Mouse (Mus musculus) MEL (cell line): ENCODE data around the gene Gm10318.

Source experiments
- CHD2 ChIP-seq: IDR thresholded peaks from 2 replicates; pipeline ENCODE4 v1.6.1; 2011; ENCODE audit warnings: low read length, improper control_type of control experiment
- CTCF ChIP-seq, 3 experiments: IDR thresholded peaks in 2 of 3; conservative IDR thresholded peaks in 1 of 3; 2 replicates each; pipeline ENCODE4 v1.5.1; 2011 to 2012; ENCODE audit warnings: low read length in 3 of 3, low read depth in 2 of 3, mild to moderate bottlenecking in 2 of 3, improper control_type of control experiment in 1 of 3, inconsistent platforms in 1 of 3, mixed read lengths in 1 of 3, moderate library complexity in 1 of 3; ENCODE audit not compliant: control insufficient read depth in 1 of 3, insufficient read depth in 1 of 3, poor library complexity in 1 of 3, severe bottlenecking in 1 of 3
- ELF1 ChIP-seq: IDR thresholded peaks from 2 replicates; pipeline ENCODE4 v1.6.1; 2014; ENCODE audit warnings: low read depth, mild to moderate bottlenecking, inconsistent platforms, low read length, improper control_type of control experiment, moderate library complexity
- GATA1 ChIP-seq: IDR thresholded peaks from 2 replicates; pipeline ENCODE4 v1.6.1; 2011; ENCODE audit warnings: low read depth, low read length, improper control_type of control experiment
- POLR2A ChIP-seq, 2 experiments: IDR thresholded peaks; 2 replicates each; pipeline ENCODE4 v1.6.1; 2011 to 2012; ENCODE audit warnings: low read length in 2 of 2, mild to moderate bottlenecking in 2 of 2, control low read depth in 1 of 2, improper control_type of control experiment in 1 of 2, low read depth in 1 of 2, moderate library complexity in 1 of 2; ENCODE audit not compliant: control insufficient read depth in 1 of 2, insufficient read depth in 1 of 2, poor library complexity in 1 of 2
- POLR2AphosphoS2 ChIP-seq: IDR thresholded peaks from 2 replicates; pipeline ENCODE4 v1.6.1; 2011; ENCODE audit warnings: low read length, improper control_type of control experiment
- ZC3H11A ChIP-seq: IDR thresholded peaks from 2 replicates; pipeline ENCODE4 v1.6.1; 2012; ENCODE audit warnings: low read depth, mild to moderate bottlenecking, inconsistent platforms, low read length, improper control_type of control experiment

GRCm38 (mm10) chr10:77804095-77804494 lies 48.6 kb upstream of the Gm10318 start:
- TF ChIP-seq ELF1: no peak
- no peak for TF ChIP-seq POLR2AphosphoS2
- no peak for TF ChIP-seq CTCF (IDR thresholded peaks at IDR 0.05 in 2 of 3, conservative IDR thresholded peaks at IDR 0.05 in 1 of 3; ENCODE audit: control insufficient read depth in 1 of 3, insufficient read depth in 1 of 3, low read depth in 2 of 3, low read length in 3 of 3, poor library complexity in 1 of 3, severe bottlenecking in 1 of 3)
- TF ChIP-seq CHD2: no peak
- TF ChIP-seq POLR2A (IDR thresholded peaks at IDR 0.05; ENCODE audit: control insufficient read depth in 1 of 2, insufficient read depth in 1 of 2, low read depth in 1 of 2, low read length in 2 of 2, poor library complexity in 1 of 2): no peak
- no peak for TF ChIP-seq ZC3H11A
- TF ChIP-seq GATA1: no peak
